Mouse (Mus musculus) spleen, adult 2 months (tissue): ENCODE data around the gene Cyb5rl. TPM values are rescaled to one million over a fixed set of nuclear protein-coding genes. Genes with fewer than 3 reads are reported as not detected.

Experiments used
- DNase-seq, 2 experiments: peaks; one replicate each; pipeline versions ENCODE4 v3.0.0 to v3.0.0-alpha.2; 2012 to 2021; ENCODE audit warnings: low spot score in 2 of 2, low read depth in 1 of 2
- H3K27ac ChIP-seq: fragments of 200-500 bp; 2 replicates; pipeline ENCODE4 v1.5.1; 2012; ENCODE audit warnings: low read length, inconsistent platforms; ENCODE audit not compliant: insufficient read depth
- H3K27me3 ChIP-seq: fragments of 200-500 bp; 2 replicates; pipeline ENCODE4 v1.6.1; 2012; ENCODE audit warnings: mild to moderate bottlenecking, moderate library complexity, low read length, inconsistent platforms; ENCODE audit not compliant: control insufficient read depth, insufficient read depth
- H3K36me3 ChIP-seq: fragments of 200-500 bp; 2 replicates; pipeline ENCODE4 v1.6.1; 2012; ENCODE audit warnings: mild to moderate bottlenecking, low read length, inconsistent platforms; ENCODE audit not compliant: control insufficient read depth, insufficient read depth
- H3K4me1 ChIP-seq: fragments of 200-500 bp; 2 replicates; pipeline ENCODE4 v1.6.1; 2011; ENCODE audit warnings: inconsistent platforms; ENCODE audit not compliant: control insufficient read depth, insufficient read depth, insufficient read length
- H3K4me3 ChIP-seq: fragments of 200-500 bp; 2 replicates; pipeline ENCODE4 v1.5.1; 2011; ENCODE audit warnings: mild to moderate bottlenecking, inconsistent platforms; ENCODE audit not compliant: insufficient read depth, insufficient read length; ENCODE audit errors: extremely low read depth
- CTCF ChIP-seq: fragments of 200-500 bp; IDR thresholded peaks from 2 replicates; pipeline ENCODE4 v1.5.1; 2011; ENCODE audit warnings: mild to moderate bottlenecking, inconsistent platforms; ENCODE audit not compliant: insufficient read depth, insufficient read length, insufficient replicate concordance; ENCODE audit errors: extremely low read depth
- POLR2A ChIP-seq: fragments of 200-500 bp; IDR thresholded peaks from 2 replicates; pipeline ENCODE4 v1.6.1; 2011; ENCODE audit warnings: low read depth, low read length, inconsistent platforms
- WGBS: fragments of 180-500 bp; shearing (Covaris S2); methylation state at CpG from one replicate; pipeline ENCODE4 v1.1.7; 2018; 5-methylcytosine and 5-hydroxymethylcytosine counted together
- polyA plus RNA-seq: library from polyadenylated mRNA; depleted of rRNA; stranded (reverse); fragments of >200 nt; gene quantifications from 2 replicates; pipeline ENCODE4 v1.2.3, GENCODE M21; 2012

Cyb5rl gene
- polyA plus RNA-seq, 1 experiment: 7.5 TPM

GRCm38 (mm10) chr4:107078894-107079293, 12.1 kb downstream of the Cyb5rl start:
- no peak overlapping the region for H3K4me3 ChIP-seq
- 83% methylated on average over 4 of the region's 4 CpGs for WGBS
- H3K36me3 ChIP-seq: no peaks in the 10 kb centered on the region
- no peak for DNase-seq
- no peak for TF ChIP-seq CTCF
- TF ChIP-seq POLR2A: no peak
- no peaks in the 10 kb centered on the region for H3K27me3 ChIP-seq
- no peaks in the 10 kb centered on the region; the same call in 1 of the 2 replicates for H3K4me1 ChIP-seq
- H3K27ac ChIP-seq: no peak overlapping the region

GRCm38 (mm10) chr4:107079716-107080115, 12.9 kb downstream of the Cyb5rl start:
- TF ChIP-seq POLR2A: no peak
- TF ChIP-seq CTCF: no peak
- no peak for DNase-seq
- Histone ChIP-seq H3K4me3 (no peak overlapping the region), H3K4me1 (no peaks in the 10 kb centered on the region; the same call in 1 of the 2 replicates), H3K36me3 (no peaks in the 10 kb centered on the region), H3K27ac (no peak overlapping the region), H3K27me3 (no peaks in the 10 kb centered on the region)

DNA sequence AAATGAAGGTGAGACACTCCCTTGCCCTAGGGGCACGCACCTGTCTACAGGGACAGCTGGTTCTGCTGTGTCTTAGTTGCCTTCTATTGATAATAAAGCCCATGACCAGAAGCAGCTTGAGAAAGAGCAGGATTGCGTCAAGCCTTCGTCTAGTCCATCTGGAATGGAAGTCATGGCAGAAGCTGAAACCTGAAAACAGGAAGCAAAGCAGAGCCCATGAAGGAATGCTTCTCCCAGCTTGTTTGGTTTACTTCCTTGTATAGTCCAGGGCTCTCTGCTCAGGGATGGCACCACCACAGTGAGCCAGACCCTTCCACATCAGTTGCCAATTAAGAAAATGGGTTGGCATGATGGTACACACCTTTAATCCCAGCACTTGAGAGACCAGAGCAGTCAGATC, 15.4 kb downstream of the Cyb5rl start:
- H3K4me1 ChIP-seq: no peaks in the 10 kb centered on the region; the same call in 1 of the 2 replicates
- H3K36me3 ChIP-seq: no peaks in the 10 kb centered on the region
- TF ChIP-seq CTCF (no peak), POLR2A (no peak)
- no peak for DNase-seq
- 83% methylated on average over 3 of the region's 3 CpGs for WGBS
- no peak overlapping the region for H3K27ac ChIP-seq
- H3K4me3 ChIP-seq: no peak overlapping the region
- H3K27me3 ChIP-seq: no peaks in the 10 kb centered on the region

DNA sequence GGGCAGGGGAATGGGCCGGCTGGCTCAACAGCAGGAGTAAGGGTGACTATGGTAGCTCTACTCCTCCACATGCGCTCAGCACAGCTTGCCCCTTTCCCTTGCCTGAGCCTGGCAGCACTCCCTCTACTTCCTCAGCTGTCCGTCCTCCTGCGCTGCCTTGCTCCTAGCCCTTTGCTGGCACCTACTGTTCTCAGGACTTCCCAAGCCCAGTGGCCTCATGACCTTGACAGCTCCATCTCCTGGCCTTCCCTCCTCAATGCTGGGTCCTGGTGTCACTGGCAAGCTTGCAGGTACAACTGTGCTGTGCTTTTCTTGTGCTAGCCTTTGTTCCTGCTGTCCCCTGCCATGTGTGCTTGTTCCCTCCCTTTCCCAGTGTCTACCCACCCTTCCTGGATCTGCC, 16.3 kb downstream of the Cyb5rl start:
- 94% methylated on average over 4 of the region's 4 CpGs for WGBS
- Histone ChIP-seq H3K36me3 (no peaks in the 10 kb centered on the region), H3K27ac (no peak overlapping the region), H3K4me1 (no peaks in the 10 kb centered on the region; the same call in 1 of the 2 replicates), H3K27me3 (no peaks in the 10 kb centered on the region), H3K4me3 (no peak overlapping the region)
- TF ChIP-seq CTCF: no peak
- no peak for TF ChIP-seq POLR2A
- DNase-seq: no peak

DNA sequence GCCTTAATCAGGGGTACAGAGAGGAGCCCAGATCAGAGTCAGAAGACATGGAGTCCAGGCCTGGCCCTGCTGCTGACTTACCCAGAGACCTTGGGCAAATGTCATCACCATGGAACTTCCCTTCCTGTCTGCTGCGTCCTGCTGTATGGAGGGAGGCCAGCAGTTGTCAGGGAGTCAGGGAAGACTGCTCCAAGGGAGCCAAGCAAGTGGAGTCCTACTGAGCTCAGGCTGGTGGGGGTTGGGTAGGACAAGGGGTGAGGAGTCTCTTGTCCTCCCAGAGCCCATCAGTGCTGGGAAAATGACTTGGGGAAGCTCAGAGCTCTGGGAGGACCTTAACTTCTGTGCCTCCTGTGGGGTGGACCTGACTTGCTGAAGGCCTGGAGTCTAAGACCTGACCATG, 17.6 kb downstream of the Cyb5rl start:
- H3K4me1 ChIP-seq: no peaks in the 10 kb centered on the region; the same call in 1 of the 2 replicates
- TF ChIP-seq CTCF: no peak
- no peak for TF ChIP-seq POLR2A
- no peak overlapping the region for H3K4me3 ChIP-seq
- DNase-seq: no peak
- no peaks in the 10 kb centered on the region for H3K36me3 ChIP-seq
- 67% methylated on average over 1 of the region's 1 CpGs for WGBS
- H3K27me3 ChIP-seq: no peaks in the 10 kb centered on the region
- no peak overlapping the region for H3K27ac ChIP-seq

- TF ChIP-seq CTCF (no peak), POLR2A (no peak)
- WGBS: 68% methylated on average over 6 of the region's 6 CpGs
- H3K4me3 ChIP-seq: no peak overlapping the region
- H3K4me1 ChIP-seq: no peaks in the 10 kb centered on the region; the same call in 1 of the 2 replicates
- no peak overlapping the region for H3K27ac ChIP-seq
- no peak for DNase-seq
- no peaks in the 10 kb centered on the region for H3K27me3 ChIP-seq
- no peaks in the 10 kb centered on the region for H3K36me3 ChIP-seq
Measured at GRCm38 (mm10) chr4:107084858-107085257, 18.1 kb downstream of the Cyb5rl start.

- Histone ChIP-seq H3K27me3 (no peaks in the 10 kb centered on the region), H3K27ac (no peak overlapping the region), H3K4me1 (no peaks in the 10 kb centered on the region), H3K36me3 (no peaks in the 10 kb centered on the region), H3K4me3 (no peak overlapping the region)
- TF ChIP-seq POLR2A: no peak
- TF ChIP-seq CTCF: no peak
- WGBS: 92% methylated on average over 14 of the region's 14 CpGs
- no peak for DNase-seq
Measured at GRCm38 (mm10) chr4:107091696-107092095, 24.9 kb downstream of the Cyb5rl start.
